Mouse (Mus musculus) lung, embryonic 14.5 days (tissue): ENCODE results near the gene Engase. TPM values are rescaled to one million over a fixed set of nuclear protein-coding genes. Genes with fewer than 3 reads are reported as not detected.

Source experiments
- ATAC-seq: fragments of 200-750 bp; cut with Nextera tagmentation; 2 replicates; pipeline ENCODE4 v1.8.0; 2017; ENCODE audit warnings: mild to moderate bottlenecking, moderate TSS enrichment, moderate library complexity; ENCODE audit not compliant: insufficient read depth
- DNase-seq: peaks from one replicate; pipeline ENCODE4 v3.0.0-alpha.2; 2015
- H3K27ac ChIP-seq: fragments of 300-500 bp; sonication (generic); 2 replicates; pipeline ENCODE4 v1.5.1; 2014; ENCODE audit warnings: low read depth, mild to moderate bottlenecking, moderate library complexity
- H3K27me3 ChIP-seq: fragments of 300-500 bp; sonication (generic); 2 replicates; pipeline ENCODE4 v1.6.1; 2014; ENCODE audit warnings: low read length, control low read depth; ENCODE audit not compliant: insufficient read depth
- H3K36me3 ChIP-seq: fragments of 300-500 bp; sonication (generic); 2 replicates; pipeline ENCODE4 v1.6.1; 2014; ENCODE audit warnings: control low read depth; ENCODE audit not compliant: insufficient read depth
- H3K4me1 ChIP-seq: fragments of 300-500 bp; sonication (generic); 2 replicates; pipeline ENCODE4 v1.6.1; 2014; ENCODE audit warnings: antibody characterized with exemption, control low read depth; ENCODE audit not compliant: insufficient read depth
- H3K4me2 ChIP-seq: fragments of 300-500 bp; sonication (generic); 2 replicates; pipeline ENCODE4 v1.6.1; 2014; ENCODE audit warnings: mild to moderate bottlenecking
- H3K4me3 ChIP-seq: fragments of 300-500 bp; sonication (generic); 2 replicates; pipeline ENCODE4 v1.5.1; 2014; ENCODE audit warnings: low read depth, low read length
- H3K9ac ChIP-seq: fragments of 300-500 bp; sonication (generic); 2 replicates; pipeline ENCODE4 v1.6.1; 2014
- H3K9me3 ChIP-seq: fragments of 300-500 bp; sonication (generic); 2 replicates; pipeline ENCODE4 v1.6.1; 2016; ENCODE audit warnings: low read depth, low read length, control low read depth
- CTCF ChIP-seq: IDR thresholded peaks from 2 replicates; pipeline ENCODE4 v1.5.1; 2016; ENCODE audit warnings: antibody characterized with exemption, low read depth
- WGBS: fragments of 180-500 bp; shearing (Covaris S2); extraction: QIAGEN DNeasy Blood & Tissue Kit; methylation state at CpG from one replicate; pipeline ENCODE4 v1.1.7; 2014; 5-methylcytosine and 5-hydroxymethylcytosine counted together
- polyA plus RNA-seq: library from polyadenylated mRNA; unstranded; fragments of >200 nt; fragmentation: Nextera tagmentation; extraction: Ambion mirVana; gene quantifications from 2 replicates; pipeline ENCODE4 v1.2.1, GENCODE M21; 2014

The Engase gene
- polyA plus RNA-seq, 1 experiment from 2014 or later = 10.5 TPM

- WGBS = 31% methylated on average over 15 of the region's 15 CpGs
- no peak overlapping the region for H3K4me3 ChIP-seq
- no peak overlapping the region for H3K9ac ChIP-seq
- 0 out of 2 replicates have a peak, but pooled peaks cover 3% of the 10 kb centered on the region for H3K27me3 ChIP-seq
- peaks cover 7% of the 10 kb centered on the region; the same call in 1 of the 2 replicates for H3K4me1 ChIP-seq
- DNase-seq (peak; percentile 7), ATAC-seq (peak; percentile 48; the same call in 1 of the 2 replicates)
- no peaks in the 10 kb centered on the region for H3K36me3 ChIP-seq
- H3K27ac ChIP-seq = no peak overlapping the region
- no peak for TF ChIP-seq CTCF
- peak overlapping the region; percentile 4; the same call in 1 of the 2 replicates for H3K4me2 ChIP-seq
- H3K9me3 ChIP-seq = no peaks in the 10 kb centered on the region
Observed at GRCm38 (mm10) chr11:118512257-118512910, 35.8 kb downstream of the Engase start.

DNA sequence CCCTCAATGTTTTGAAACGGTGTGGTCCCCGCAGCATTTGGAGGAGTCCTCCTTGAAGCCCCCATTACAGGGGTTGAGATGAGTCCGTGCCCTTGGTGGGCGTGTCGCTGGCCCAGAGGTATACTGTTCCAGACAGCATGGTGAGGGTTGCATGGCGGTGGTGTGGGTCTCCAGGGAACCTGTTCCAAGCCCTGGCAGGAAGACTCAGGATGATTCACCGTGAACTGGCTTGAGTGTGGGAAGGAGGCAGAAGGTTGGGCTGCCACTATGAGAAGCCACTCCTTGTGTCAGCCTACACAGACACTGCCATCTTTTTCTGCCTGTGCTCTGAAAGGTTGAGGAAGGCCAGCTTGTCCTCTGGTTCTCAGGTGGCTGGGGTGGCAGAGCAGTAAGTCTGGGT, 41.3 kb downstream of the Engase start:
- ATAC-seq (no peak), DNase-seq (no peak)
- Histone ChIP-seq H3K27me3 (0 out of 2 replicates have a peak, but pooled peaks cover 3% of the 10 kb centered on the region), H3K4me1 (no peaks in the 10 kb centered on the region), H3K9me3 (no peaks in the 10 kb centered on the region), H3K4me3 (no peak overlapping the region), H3K4me2 (no peak overlapping the region), H3K9ac (no peak overlapping the region), H3K36me3 (no peaks in the 10 kb centered on the region), H3K27ac (no peak overlapping the region)
- no peak for TF ChIP-seq CTCF
- WGBS = 72% methylated on average over 7 of the region's 7 CpGs

GRCm38 (mm10) chr11:118518743-118519142, 42.1 kb downstream of the Engase start:
- Histone ChIP-seq H3K4me3 (no peak overlapping the region), H3K27ac (no peak overlapping the region), H3K27me3 (no peaks in the 10 kb centered on the region), H3K4me2 (no peak overlapping the region), H3K9me3 (no peaks in the 10 kb centered on the region), H3K9ac (no peak overlapping the region), H3K4me1 (no peaks in the 10 kb centered on the region), H3K36me3 (no peaks in the 10 kb centered on the region)
- ATAC-seq (no peak), DNase-seq (no peak)
- no peak for TF ChIP-seq CTCF
- WGBS = 62% methylated on average over 7 of the region's 7 CpGs

GRCm38 (mm10) chr11:118520251-118520650, 43.6 kb downstream of the Engase start:
- no peak overlapping the region for H3K4me3 ChIP-seq
- H3K27ac ChIP-seq = no peak overlapping the region
- H3K27me3 ChIP-seq = no peaks in the 10 kb centered on the region
- H3K4me2 ChIP-seq = no peak overlapping the region
- no peaks in the 10 kb centered on the region for H3K4me1 ChIP-seq
- peak; percentile 24 for DNase-seq
- peak; percentile 52 for TF ChIP-seq CTCF
- H3K9me3 ChIP-seq = no peaks in the 10 kb centered on the region
- no peak for ATAC-seq
- no peak overlapping the region for H3K9ac ChIP-seq
- WGBS = 47% methylated on average over 5 of the region's 5 CpGs
- H3K36me3 ChIP-seq = no peaks in the 10 kb centered on the region

DNA sequence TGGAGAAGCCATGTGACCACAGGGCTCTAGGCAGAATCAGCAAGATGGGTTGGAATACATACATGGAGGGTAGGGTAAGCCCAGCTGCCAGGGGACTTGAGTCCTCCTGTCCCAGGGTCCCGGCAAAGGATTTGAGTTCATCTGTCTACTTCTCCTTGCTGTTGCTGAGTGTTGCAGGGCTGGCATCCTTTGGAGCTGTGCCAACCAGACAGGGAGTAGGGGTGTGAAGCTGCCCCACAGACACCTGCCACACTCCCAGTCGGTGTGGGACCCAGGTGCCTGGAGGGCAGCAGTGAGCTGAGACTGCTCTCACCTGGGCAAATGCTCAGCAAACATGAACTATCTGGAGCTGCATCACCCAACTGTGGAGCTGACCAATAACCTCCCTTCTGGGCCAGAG, 44.3 kb downstream of the Engase start:
- Histone ChIP-seq H3K4me1 (no peaks in the 10 kb centered on the region), H3K36me3 (no peaks in the 10 kb centered on the region), H3K27ac (no peak overlapping the region), H3K9me3 (no peaks in the 10 kb centered on the region), H3K4me2 (no peak overlapping the region), H3K9ac (no peak overlapping the region), H3K4me3 (no peak overlapping the region), H3K27me3 (no peaks in the 10 kb centered on the region)
- DNase-seq = no peak
- no peak for TF ChIP-seq CTCF
- no peak for ATAC-seq
- WGBS = 71% methylated on average over 2 of the region's 2 CpGs

GRCm38 (mm10) chr11:118523496-118524145, 47.0 kb downstream of the Engase start:
- Histone ChIP-seq H3K4me1 (no peaks in the 10 kb centered on the region), H3K4me3 (no peak overlapping the region), H3K36me3 (no peaks in the 10 kb centered on the region), H3K9me3 (no peaks in the 10 kb centered on the region), H3K27ac (no peak overlapping the region), H3K9ac (no peak overlapping the region), H3K27me3 (no peaks in the 10 kb centered on the region), H3K4me2 (no peak overlapping the region)
- ATAC-seq = no peak
- 67% methylated on average over 4 of the region's 4 CpGs for WGBS
- TF ChIP-seq CTCF = no peak
- no peak for DNase-seq

GRCm38 (mm10) chr11:118525059-118525458, 48.4 kb downstream of the Engase start:
- no peak for ATAC-seq
- no peaks in the 10 kb centered on the region for H3K27me3 ChIP-seq
- DNase-seq = no peak
- H3K9ac ChIP-seq = no peak overlapping the region
- WGBS = 61% methylated on average over 11 of the region's 11 CpGs
- no peak overlapping the region for H3K4me2 ChIP-seq
- no peaks in the 10 kb centered on the region for H3K4me1 ChIP-seq
- no peaks in the 10 kb centered on the region for H3K36me3 ChIP-seq
- no peaks in the 10 kb centered on the region for H3K9me3 ChIP-seq
- H3K4me3 ChIP-seq = no peak overlapping the region
- no peak for TF ChIP-seq CTCF
- no peak overlapping the region for H3K27ac ChIP-seq
